Mouse (Mus musculus) NIH3T3 (cell line): Measurements from ENCODE around the gene 1110059G10Rik.

Experiments used
- DNase-seq: peaks from one replicate; pipeline ENCODE4 v3.0.0-alpha.2; 2012; ENCODE audit warnings: low read depth

1110059G10Rik gene

DNA sequence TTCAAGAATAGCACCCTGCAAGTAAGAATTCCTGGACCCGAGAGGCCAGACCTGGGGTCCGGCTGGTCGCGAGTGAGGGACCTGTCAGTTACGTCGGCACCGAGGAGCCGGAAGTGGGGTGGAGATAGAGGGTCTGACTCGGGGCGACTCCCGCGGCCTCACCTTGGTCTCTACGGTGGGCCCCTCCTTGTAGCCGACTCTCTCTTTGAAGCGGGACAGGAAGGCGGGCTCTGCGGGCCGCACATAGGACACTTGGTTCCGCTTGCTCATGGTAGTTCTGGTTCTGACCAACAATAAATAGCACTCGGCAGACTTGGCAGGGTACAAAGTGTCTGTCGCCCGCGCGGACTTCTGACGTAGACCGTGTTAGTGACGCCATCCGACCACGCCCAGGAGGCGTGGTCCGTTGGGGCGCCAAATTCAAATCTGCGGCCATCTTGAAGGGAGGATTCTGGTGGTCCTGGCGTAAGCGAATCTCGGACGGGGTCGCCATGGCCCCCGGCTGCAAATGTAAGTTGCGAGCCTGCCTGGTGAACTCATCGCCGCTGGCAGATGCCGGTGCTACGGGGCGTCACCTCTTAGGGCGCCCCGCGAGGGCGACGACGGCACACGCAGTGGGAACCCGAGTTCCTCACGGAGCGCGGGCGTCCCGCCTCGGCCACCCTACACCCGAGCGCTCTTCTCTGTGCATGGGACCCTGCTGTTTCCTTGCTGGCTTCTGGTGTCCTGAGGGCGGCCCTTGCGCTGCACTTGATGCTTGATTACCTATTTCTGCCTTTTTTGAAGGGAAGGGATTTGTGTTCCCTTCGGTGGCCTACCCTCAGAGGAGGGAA is at the start of gene 1110059G10Rik, which contains the start of gene Kif15:
Gene 1110059G10Rik (minus strand): TSS at position 358 of the 833 bp plus-strand sequence.
Gene Kif15 (plus strand): TSS at position 404 of the 833 bp plus-strand sequence.
- DNase-seq, result peak; percentile 96

DNA sequence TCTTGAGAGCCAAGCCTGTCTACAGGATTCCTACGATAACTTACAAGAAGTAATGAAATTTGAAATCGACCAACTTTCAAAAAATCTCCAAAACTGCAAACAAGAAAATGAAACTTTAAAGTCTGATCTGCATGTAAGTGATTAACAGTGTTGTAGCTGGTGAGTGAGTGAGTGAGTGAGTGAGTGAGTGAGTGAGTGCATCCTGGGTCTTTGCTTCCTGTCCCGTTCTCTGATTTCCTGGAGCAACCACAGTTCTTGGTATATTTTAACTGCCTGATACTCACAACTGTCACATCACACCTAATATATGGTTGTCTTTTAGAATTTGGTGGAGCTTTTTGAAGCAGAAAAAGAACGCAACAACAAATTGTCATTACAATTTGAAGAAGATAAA is 48.4 kb upstream of the 1110059G10Rik start:
- DNase-seq, result no peak

DNA sequence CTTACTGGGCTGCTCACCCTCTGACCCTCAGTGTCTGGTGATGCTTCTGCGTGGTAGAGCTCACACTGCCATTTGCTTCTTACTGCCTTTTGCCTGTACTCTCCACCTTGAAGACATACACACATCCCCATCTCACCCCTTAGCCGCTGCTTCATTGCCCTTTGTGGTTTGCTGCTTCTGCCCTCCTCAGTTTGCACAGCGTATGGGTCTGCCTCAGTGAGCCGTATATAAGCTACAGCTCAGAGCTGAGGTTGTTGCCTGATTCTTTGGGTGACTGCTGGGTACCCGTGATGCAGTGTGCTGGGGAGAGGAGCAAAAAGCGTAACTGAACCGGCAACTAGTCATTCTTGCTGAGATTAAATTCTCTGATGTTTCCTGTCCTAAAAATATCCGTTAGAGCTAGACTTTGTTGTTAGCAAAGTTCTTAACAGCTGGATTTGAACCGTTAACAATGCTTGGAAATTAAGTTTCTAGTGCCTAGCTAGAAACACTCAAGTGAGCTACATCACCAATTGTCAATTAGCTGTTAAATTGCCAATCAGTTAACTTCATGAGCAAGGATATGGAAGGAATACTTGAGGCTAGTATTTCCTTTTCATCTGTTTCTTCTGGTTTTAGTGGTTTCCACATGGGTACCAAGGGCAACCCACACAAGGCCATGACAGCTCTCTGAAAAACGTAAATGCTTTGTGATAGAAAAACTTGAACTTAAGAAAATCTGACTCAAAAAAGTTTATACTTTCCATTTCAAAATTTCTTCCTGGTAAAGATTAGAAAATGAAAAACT is 47.8 kb upstream of the 1110059G10Rik start:
- no peak for DNase-seq

DNA sequence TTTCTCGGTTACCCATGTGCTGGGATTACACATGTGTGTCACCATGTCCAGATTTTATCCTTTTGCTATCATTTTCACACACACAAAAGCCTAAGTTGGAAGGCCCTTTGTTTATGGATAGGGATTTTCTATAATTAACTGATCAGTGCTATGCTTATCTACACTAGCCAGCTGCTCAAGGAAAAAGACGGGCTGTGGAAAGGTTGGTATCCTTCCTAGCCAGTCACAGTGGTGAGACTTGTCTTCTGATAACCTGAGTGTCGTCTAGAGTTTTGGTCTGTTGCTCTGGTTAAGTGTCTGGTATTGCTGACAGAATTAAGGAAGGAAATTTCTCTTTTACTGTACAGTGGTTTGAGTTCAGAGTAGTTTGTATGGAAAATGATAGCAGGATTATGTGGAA is 21.9 kb downstream of the 1110059G10Rik start:
- no peak for DNase-seq

DNA sequence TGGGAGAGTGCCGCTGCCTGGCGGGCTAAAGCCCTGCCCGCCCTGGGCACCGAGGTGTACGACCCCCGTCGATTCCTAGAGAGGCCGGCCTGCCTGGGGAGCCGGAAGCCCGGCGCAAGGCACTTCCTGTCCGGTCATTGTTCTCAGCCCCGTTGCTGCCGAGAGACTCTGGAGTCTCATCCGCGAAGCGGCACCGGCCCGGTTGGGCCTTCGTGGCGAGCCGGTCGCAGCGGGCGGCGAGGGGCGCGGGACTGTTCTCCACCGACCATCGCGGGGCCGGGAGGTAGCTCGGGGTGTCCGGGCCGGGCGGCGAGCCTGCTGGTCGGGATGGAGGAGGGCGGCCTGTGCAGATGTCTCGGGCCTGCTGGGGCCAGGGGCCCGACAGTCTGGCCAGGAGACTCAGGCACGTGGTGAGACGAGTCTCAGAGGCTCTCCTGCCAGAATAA is 27.8 kb downstream of the 1110059G10Rik start, which contains the start of gene Zfp105:
Gene Zfp105 (plus strand): TSS at position 137 of the 446 bp plus-strand sequence.
- DNase-seq, result no peak

DNA sequence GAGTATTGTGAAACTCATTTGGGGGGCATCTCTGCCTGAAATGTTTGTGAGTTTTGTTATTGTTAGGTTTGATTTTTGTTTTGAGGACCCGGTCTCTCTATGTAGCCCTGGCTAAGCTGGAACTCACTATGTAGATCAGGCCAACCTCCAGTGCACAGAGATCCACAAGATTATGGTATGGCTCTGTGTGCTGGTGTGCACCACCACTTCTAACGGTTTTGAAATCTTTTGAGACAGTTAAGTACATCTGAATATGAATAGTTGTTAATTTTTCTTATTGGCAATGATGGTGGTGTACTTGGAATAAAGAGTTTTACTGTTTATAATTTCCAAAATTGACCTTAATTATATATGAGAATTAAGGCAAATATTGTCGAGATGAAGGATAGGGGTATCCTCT is 28.4 kb downstream of the 1110059G10Rik start:
- DNase-seq, result no peak

DNA sequence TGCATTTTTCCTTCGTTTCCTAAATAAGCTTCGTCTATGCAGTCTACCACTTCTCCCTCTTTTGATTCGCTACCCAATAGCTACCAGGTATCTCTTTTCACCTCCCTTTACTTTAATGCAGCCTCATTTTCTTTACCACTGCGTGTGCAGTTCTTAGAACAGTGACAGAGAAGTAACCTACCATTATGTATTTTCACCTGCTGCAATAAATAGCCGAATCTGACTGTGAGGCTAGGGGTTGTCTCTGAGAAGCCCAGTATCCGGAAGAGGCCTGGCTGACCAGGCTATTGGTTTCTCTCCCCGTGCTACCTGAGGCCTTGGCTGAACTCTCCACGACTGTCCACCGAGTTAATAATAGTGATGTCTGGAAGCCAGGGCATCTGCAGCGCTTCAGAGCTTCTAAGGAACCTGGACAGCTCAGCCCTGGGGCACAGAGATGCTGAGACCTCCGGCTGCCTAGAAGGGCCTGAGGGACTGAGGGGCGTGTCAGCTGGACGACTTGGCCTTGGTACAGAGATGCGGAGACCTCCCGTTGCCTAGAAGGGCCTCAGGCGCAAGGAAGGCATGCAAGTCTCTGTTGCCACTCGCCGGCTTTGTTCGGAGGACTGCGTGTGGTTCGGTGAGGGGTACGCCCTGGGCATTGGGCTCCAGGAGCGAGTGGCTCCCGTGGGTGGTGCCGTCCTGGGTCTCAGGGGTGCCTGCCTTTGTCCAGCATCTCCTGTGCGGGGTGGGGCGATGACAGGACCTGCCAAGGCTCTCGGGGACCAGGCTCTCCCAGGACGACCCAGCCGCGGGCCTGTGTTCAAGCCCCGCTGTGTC is 47.9 kb downstream of the 1110059G10Rik start:
- DNase-seq, result no peak

DNA sequence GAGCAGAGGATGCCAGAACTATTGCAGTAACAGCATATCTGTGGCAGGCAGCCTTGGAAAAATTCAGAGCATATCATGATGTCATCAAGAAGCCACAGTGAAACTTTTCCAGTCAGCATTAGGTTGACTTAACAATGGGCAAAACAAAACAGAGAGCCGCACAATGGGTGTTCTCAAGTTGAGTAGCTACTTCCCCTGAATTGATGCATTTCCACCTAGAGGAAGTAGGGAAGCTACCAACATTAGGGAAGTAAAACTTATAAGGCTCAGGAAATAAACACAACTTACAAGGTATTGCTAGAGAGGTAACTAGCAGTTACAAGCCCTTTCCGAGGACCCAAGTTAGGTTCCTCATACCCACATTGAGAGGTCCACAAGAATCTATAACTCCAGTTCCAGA is 49.8 kb downstream of the 1110059G10Rik start:
- peak; percentile 9 for DNase-seq
